Mouse (Mus musculus) midbrain, embryonic 13.5 days (tissue): Measurements from ENCODE around the gene Syt8. TPM values are rescaled to one million over a fixed set of nuclear protein-coding genes. Genes with fewer than 3 reads are reported as not detected.

ENCODE experiments used
- ATAC-seq: fragments of 200-750 bp; cut with Nextera tagmentation; 2 replicates; pipeline ENCODE4 v1.8.0; 2017; ENCODE audit warnings: mild to moderate bottlenecking, moderate TSS enrichment, moderate library complexity
- H3K27ac ChIP-seq: fragments of 300-500 bp; sonication (generic); 2 replicates; pipeline ENCODE4 v1.5.1; 2015; ENCODE audit warnings: inconsistent platforms, mild to moderate bottlenecking, moderate library complexity
- H3K27me3 ChIP-seq: fragments of 300-500 bp; sonication (generic); 2 replicates; pipeline ENCODE4 v1.6.1; 2015; ENCODE audit warnings: mild to moderate bottlenecking, inconsistent platforms
- H3K36me3 ChIP-seq: fragments of 300-500 bp; sonication (generic); 2 replicates; pipeline ENCODE4 v1.6.1; 2015; ENCODE audit warnings: mild to moderate bottlenecking, inconsistent platforms
- H3K4me1 ChIP-seq: fragments of 300-500 bp; sonication (generic); replicated peaks from 2 replicates; pipeline ENCODE4 v1.6.1; 2015; ENCODE audit warnings: inconsistent platforms
- H3K4me2 ChIP-seq: fragments of 300-500 bp; sonication (generic); replicated peaks from 2 replicates; pipeline ENCODE4 v1.6.1; 2015; ENCODE audit warnings: moderate library complexity, mild to moderate bottlenecking, inconsistent platforms
- H3K4me3 ChIP-seq: fragments of 300-500 bp; sonication (generic); replicated peaks from 2 replicates; pipeline ENCODE4 v1.5.1; 2015; ENCODE audit warnings: mild to moderate bottlenecking, inconsistent platforms
- H3K9ac ChIP-seq: fragments of 300-500 bp; sonication (generic); replicated peaks from 2 replicates; pipeline ENCODE4 v1.6.1; 2015; ENCODE audit warnings: mild to moderate bottlenecking, inconsistent platforms
- H3K9me3 ChIP-seq: fragments of 300-500 bp; sonication (generic); 2 replicates; pipeline ENCODE4 v1.6.1; 2016; ENCODE audit warnings: mild to moderate bottlenecking, inconsistent platforms
- WGBS: fragments of 180-500 bp; shearing (Covaris S2); methylation state at CpG from one replicate; pipeline ENCODE4 v1.1.7; 2015; 5-methylcytosine and 5-hydroxymethylcytosine counted together
- polyA plus RNA-seq: library from polyadenylated mRNA; unstranded; fragments of >200 nt; fragmentation: Nextera tagmentation; extraction: Ambion mirVana; gene quantifications from 2 replicates; pipeline ENCODE4 v1.2.1, GENCODE M21; 2015

Syt8 gene
- polyA plus RNA-seq, 1 experiment from 2014 or later, result not detected

GRCm38 (mm10) chr7:142480661-142481060 is 46.0 kb downstream of the Syt8 start:
- H3K4me2 ChIP-seq, result no peak overlapping the region
- H3K36me3 ChIP-seq, result no peaks in the 10 kb centered on the region
- 95% methylated on average over 3 of the region's 3 CpGs for WGBS
- peaks cover 25% of the 10 kb centered on the region for H3K4me1 ChIP-seq
- ATAC-seq, result no peak
- no peak overlapping the region for H3K9ac ChIP-seq
- no peak overlapping the region for H3K4me3 ChIP-seq
- no peak overlapping the region for H3K27ac ChIP-seq
- H3K9me3 ChIP-seq, result no peaks in the 10 kb centered on the region
- H3K27me3 ChIP-seq, result no peaks in the 10 kb centered on the region

DNA sequence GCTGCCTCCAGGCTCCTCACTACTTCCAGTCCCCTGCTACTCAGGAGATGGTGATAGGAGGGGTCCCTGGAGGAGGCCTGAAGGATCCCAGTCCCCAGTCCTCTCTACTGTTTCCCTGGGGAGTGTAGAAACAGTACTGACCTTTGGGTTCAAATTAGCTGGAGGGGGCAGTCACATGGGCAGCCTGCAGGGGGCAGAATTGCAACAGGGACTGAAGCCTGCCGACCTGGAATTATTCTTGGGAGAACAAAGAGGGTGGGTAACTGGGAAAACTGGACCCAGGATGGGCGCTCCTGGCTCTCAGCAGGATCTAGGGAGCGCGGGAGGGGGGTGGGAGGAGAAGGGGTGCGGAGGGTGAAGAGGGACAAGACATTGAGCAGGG is 46.5 kb downstream of the Syt8 start:
- H3K36me3 ChIP-seq, result no peaks in the 10 kb centered on the region
- WGBS, result 6% methylated on average over 5 of the region's 5 CpGs
- peak; percentile 8; the same call in 1 of the 2 replicates for ATAC-seq
- H3K4me1 ChIP-seq, result peaks cover 25% of the 10 kb centered on the region
- H3K27me3 ChIP-seq, result no peaks in the 10 kb centered on the region
- peak overlapping the region; percentile 61 for H3K4me2 ChIP-seq
- H3K9me3 ChIP-seq, result no peaks in the 10 kb centered on the region
- H3K4me3 ChIP-seq, result peak overlapping the region; percentile 29
- H3K27ac ChIP-seq, result peak overlapping the region; percentile 69
- peak overlapping the region; percentile 68 for H3K9ac ChIP-seq

- Histone ChIP-seq H3K27ac (peak overlapping the region; percentile 69), H3K27me3 (no peaks in the 10 kb centered on the region), H3K4me1 (peaks cover 28% of the 10 kb centered on the region), H3K9me3 (no peaks in the 10 kb centered on the region), H3K4me2 (peak overlapping the region; percentile 61), H3K36me3 (no peaks in the 10 kb centered on the region), H3K9ac (peak overlapping the region; percentile 68), H3K4me3 (peak overlapping the region; percentile 29)
- peak; percentile 76 for ATAC-seq
- WGBS, result 2% methylated on average over 22 of the region's 22 CpGs
Observed at GRCm38 (mm10) chr7:142481568-142482255, 47.1 kb downstream of the Syt8 start.

- peak overlapping the region; percentile 68; the same call in 1 of the 2 replicates for H3K9ac ChIP-seq
- H3K36me3 ChIP-seq, result no peaks in the 10 kb centered on the region
- H3K4me2 ChIP-seq, result peak overlapping the region; percentile 61
- no peaks in the 10 kb centered on the region for H3K27me3 ChIP-seq
- no peaks in the 10 kb centered on the region for H3K9me3 ChIP-seq
- peak overlapping the region; percentile 69 for H3K27ac ChIP-seq
- WGBS, result 28% methylated on average over 6 of the region's 6 CpGs
- no peak overlapping the region for H3K4me3 ChIP-seq
- H3K4me1 ChIP-seq, result peaks cover 32% of the 10 kb centered on the region
- ATAC-seq, result peak; percentile 53
Observed at GRCm38 (mm10) chr7:142482256-142482609, 47.6 kb downstream of the Syt8 start.

GRCm38 (mm10) chr7:142483136-142483535 is 48.5 kb downstream of the Syt8 start:
- Histone ChIP-seq H3K27ac (peak overlapping the region; percentile 19; the same call in 1 of the 2 replicates), H3K4me1 (peaks cover 38% of the 10 kb centered on the region)
- 48% methylated on average over 11 of the region's 11 CpGs for WGBS

GRCm38 (mm10) chr7:142484780-142485179 is 50.1 kb downstream of the Syt8 start:
- H3K9me3 ChIP-seq, result no peaks in the 10 kb centered on the region
- no peak overlapping the region for H3K9ac ChIP-seq
- ATAC-seq, result no peak
- H3K4me2 ChIP-seq, result no peak overlapping the region
- peaks cover 38% of the 10 kb centered on the region for H3K4me1 ChIP-seq
- no peak overlapping the region for H3K27ac ChIP-seq
- H3K27me3 ChIP-seq, result no peaks in the 10 kb centered on the region
- no peak overlapping the region for H3K4me3 ChIP-seq
- 82% methylated on average over 12 of the region's 12 CpGs for WGBS
- H3K36me3 ChIP-seq, result no peaks in the 10 kb centered on the region

More at GRCm38 (mm10) chr7:142483136-142483535, 48.5 kb downstream of the Syt8 start:
- no peak for ATAC-seq
- no peaks in the 10 kb centered on the region for H3K27me3 ChIP-seq
- no peaks in the 10 kb centered on the region for H3K36me3 ChIP-seq
- no peak overlapping the region for H3K4me3 ChIP-seq
- no peaks in the 10 kb centered on the region for H3K9me3 ChIP-seq
- no peak overlapping the region for H3K4me2 ChIP-seq
- H3K9ac ChIP-seq, result no peak overlapping the region

GRCm38 (mm10) chr7:142486751-142487162 is 52.1 kb downstream of the Syt8 start:
- H3K27ac ChIP-seq, result no peak overlapping the region
- WGBS, result 75% methylated on average over 8 of the region's 8 CpGs
- H3K4me1 ChIP-seq, result peaks cover 30% of the 10 kb centered on the region
- H3K9ac ChIP-seq, result no peak overlapping the region; the same call in 1 of the 2 replicates
- no peaks in the 10 kb centered on the region for H3K9me3 ChIP-seq
- H3K4me3 ChIP-seq, result no peak overlapping the region
- H3K36me3 ChIP-seq, result no peaks in the 10 kb centered on the region
- no peak overlapping the region for H3K4me2 ChIP-seq
- ATAC-seq, result no peak
- no peaks in the 10 kb centered on the region for H3K27me3 ChIP-seq

DNA sequence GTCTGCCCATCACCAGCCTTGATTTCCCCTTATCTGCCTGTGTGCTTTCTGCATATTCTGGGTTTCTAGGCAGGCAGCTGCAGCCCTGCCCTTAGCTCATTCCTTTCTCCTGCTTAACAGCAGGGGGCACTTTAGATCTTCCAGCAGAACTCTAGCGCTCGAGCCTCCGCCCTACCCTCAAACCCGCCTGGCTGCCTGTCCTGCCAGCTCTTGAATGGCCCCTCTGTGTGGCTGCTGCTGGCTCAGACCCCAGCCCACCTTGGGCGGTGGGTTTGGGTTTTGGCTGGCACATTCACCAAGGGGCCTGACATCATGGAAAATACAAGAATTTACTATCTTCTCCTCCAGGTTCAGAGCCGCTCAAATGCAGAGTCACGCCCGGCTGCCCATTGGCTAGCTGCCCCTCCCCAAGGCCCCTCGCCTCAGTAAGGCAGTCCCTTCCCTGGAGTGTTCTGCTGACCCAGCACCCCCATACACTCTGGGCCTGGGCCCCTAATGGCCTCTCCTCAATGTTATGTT is 52.8 kb downstream of the Syt8 start:
- no peaks in the 10 kb centered on the region for H3K36me3 ChIP-seq
- peaks cover 24% of the 10 kb centered on the region for H3K4me1 ChIP-seq
- no peaks in the 10 kb centered on the region for H3K27me3 ChIP-seq
- H3K27ac ChIP-seq, result no peak overlapping the region
- 20% methylated on average over 9 of the region's 9 CpGs for WGBS
- peak overlapping the region; percentile 26 for H3K4me2 ChIP-seq
- ATAC-seq, result peak; percentile 72
- no peaks in the 10 kb centered on the region for H3K9me3 ChIP-seq
- no peak overlapping the region for H3K4me3 ChIP-seq
- H3K9ac ChIP-seq, result no peak overlapping the region; the same call in 1 of the 2 replicates

GRCm38 (mm10) chr7:142488053-142488452 is 53.4 kb downstream of the Syt8 start:
- no peaks in the 10 kb centered on the region for H3K9me3 ChIP-seq
- no peak overlapping the region for H3K4me2 ChIP-seq
- no peak overlapping the region for H3K9ac ChIP-seq

More at GRCm38 (mm10) chr7:142488053-142488452, 53.4 kb downstream of the Syt8 start:
- ATAC-seq, result no peak
- H3K36me3 ChIP-seq, result no peaks in the 10 kb centered on the region
- H3K27me3 ChIP-seq, result no peaks in the 10 kb centered on the region
- H3K4me3 ChIP-seq, result no peak overlapping the region
- no peak overlapping the region for H3K27ac ChIP-seq
- H3K4me1 ChIP-seq, result peaks cover 17% of the 10 kb centered on the region
- 76% methylated on average over 3 of the region's 3 CpGs for WGBS

Other genes with a start within 250 kb of the Syt8 start
- not detected in 2 replicates for gene Gm10153, start 244.5 kb upstream of the Syt8 start, polyA plus RNA-seq
- not detected in 2 replicates for gene Krtap5-3, start 233.5 kb upstream of the Syt8 start, polyA plus RNA-seq
- not detected in 2 replicates for gene Gm7579, start 223.0 kb upstream of the Syt8 start, polyA plus RNA-seq
- not detected in 2 replicates for gene Krtap5-5, start 204.9 kb upstream of the Syt8 start, polyA plus RNA-seq
- not detected in 2 replicates for gene Gm40460, start 193.8 kb upstream of the Syt8 start, polyA plus RNA-seq
- gene Gm2431, start 176.5 kb upstream of the Syt8 start, polyA plus RNA-seq, result not detected in 2 replicates
- gene Gm4559, start 160.5 kb upstream of the Syt8 start, polyA plus RNA-seq, result not detected in 2 replicates
- not detected in 2 replicates for gene Krtap5-1, start 137.7 kb upstream of the Syt8 start, polyA plus RNA-seq
- not detected in 2 replicates for gene Krtap5-4, start 131.3 kb upstream of the Syt8 start, polyA plus RNA-seq
- gene Ifitm10, start 61.1 kb upstream of the Syt8 start, polyA plus RNA-seq, result 1.9 and 2.3 TPM in 2 replicates
- not detected in 2 replicates for gene Gm49369, start 52.2 kb upstream of the Syt8 start, polyA plus RNA-seq
- 191 and 206 TPM in 2 replicates for gene Ctsd, start 46.8 kb upstream of the Syt8 start, polyA plus RNA-seq
- 0.59 and 0.75 TPM in 2 replicates for gene Tnni2, start 7.0 kb downstream of the Syt8 start, polyA plus RNA-seq
- gene Lsp1, start 26.0 kb downstream of the Syt8 start, polyA plus RNA-seq, result 6.5 and 6.9 TPM in 2 replicates
- 0.68 and 1.0 TPM in 2 replicates for gene Tnnt3, start 64.0 kb downstream of the Syt8 start, polyA plus RNA-seq
- 12.8 and 13.7 TPM in 2 replicates for gene Mrpl23, start 97.8 kb downstream of the Syt8 start, polyA plus RNA-seq
- gene Igf2, start 232.0 kb downstream of the Syt8 start, polyA plus RNA-seq, result 96.3 and 112 TPM in 2 replicates
- not detected in 2 replicates for gene Gm49394, start 235.1 kb downstream of the Syt8 start, polyA plus RNA-seq